Mouse (Mus musculus) embryonic fibroblast, embryonic 13.5 days (primary cell): ENCODE results near the gene Rnps1.

Source experiments
- CTCF ChIP-seq: IDR thresholded peaks from 2 replicates; pipeline ENCODE4 v1.5.1; 2011; ENCODE audit warnings: mild to moderate bottlenecking, control low read depth, low read length, moderate library complexity, borderline replicate concordance; ENCODE audit not compliant: insufficient read depth
- POLR2A ChIP-seq: IDR thresholded peaks from 2 replicates; pipeline ENCODE4 v1.6.1; 2011; ENCODE audit warnings: low read depth, mild to moderate bottlenecking, control low read depth, low read length, moderate library complexity

GRCm38 (mm10) chr17:24402371-24402770, 12.0 kb upstream of the Rnps1 start:
- no peak for TF ChIP-seq POLR2A
- TF ChIP-seq CTCF = no peak
